ENCODE assay signal across 9 mouse cellular contexts in genomic region chr11:95144091-95144945, GRCm38 (mm10). TPM values are rescaled to one million over a fixed set of nuclear protein-coding genes. Genes with fewer than 3 reads are reported as not detected.
A peak's percentile ranks its signal among the peaks of the same experiment; 100 is the strongest.
DNase-seq lines count a peak whose midpoint lies in the region; ATAC-seq and TF ChIP-seq lines count a peak whose summit lies in the region.
"Had no signal": no experiment of that assay in that cellular context is flagged by ENCODE, and none has a peak within 500 bp of the region (broad histone marks: within the 10 kb centered on the region; RNA-seq: fewer than 3 reads in every experiment).

No protein-coding gene starts in this region.

- TF ChIP-seq CTCF in bone marrow macrophage, adult 2 months (IDR thresholded peaks at IDR 0.05; ENCODE audit: low read depth, low read length), result no peak

- no peak overlapping the region for H3K4me3 ChIP-seq in forebrain, embryonic 13.5 days
- no peak overlapping the region for H3K4me3 ChIP-seq in forebrain, embryonic 15.5 days
- H3K4me3 ChIP-seq in kidney, embryonic 16.5 days (ENCODE audit: low read length), result peak overlapping the region; percentile 49; the same call in 1 of the 2 replicates
- H3K4me3 ChIP-seq in bone marrow macrophage, adult 2 months (ENCODE audit: insufficient read depth, low read length), result peak overlapping the region; percentile 58; the same call in 1 of the 2 replicates
- H3K4me3 ChIP-seq in limb, embryonic 14.5 days (replicated peaks; ENCODE audit: low read length), result peak overlapping the region; percentile 40

- no peak overlapping the region for H3K27ac ChIP-seq in forebrain, embryonic 13.5 days
- no peak overlapping the region for H3K27ac ChIP-seq in forebrain, embryonic 15.5 days (replicated peaks)
- no peak overlapping the region for H3K27ac ChIP-seq in kidney, embryonic 16.5 days (ENCODE audit: low read length)
- H3K27ac ChIP-seq in bone marrow macrophage, adult 2 months (ENCODE audit: insufficient read depth, low read depth, low read length), result no peak overlapping the region
- H3K27ac ChIP-seq in limb, embryonic 14.5 days (replicated peaks; ENCODE audit: low read depth, low read length), result no peak overlapping the region

- DNase-seq in kidney, postnatal 4 days, result no peak
- DNase-seq in limb, embryonic 14.5 days (ENCODE audit: low spot score), result no peak
- DNase-seq in urinary bladder, postnatal 4 days (ENCODE audit: low spot score in 2 of 2), result no peak
- no peak for DNase-seq in thymus, postnatal 36 days
- DNase-seq: gastrocnemius, postnatal 14 days had no signal

- no peak overlapping the region for H3K9ac ChIP-seq in forebrain, embryonic 13.5 days
- no peak overlapping the region for H3K9ac ChIP-seq in forebrain, embryonic 15.5 days (replicated peaks)
- no peak overlapping the region for H3K9ac ChIP-seq in kidney, embryonic 16.5 days (replicated peaks; ENCODE audit: low read length)
- H3K9ac ChIP-seq in limb, embryonic 14.5 days (ENCODE audit: low read depth, low read length, severe bottlenecking), result no peak overlapping the region

- no peak for ATAC-seq in forebrain, embryonic 13.5 days
- no peak for ATAC-seq in forebrain, embryonic 15.5 days (replicated peaks)
- ATAC-seq in kidney, embryonic 16.5 days (ENCODE audit: low FRiP score, low TSS enrichment), result no peak
- ATAC-seq in limb, embryonic 14.5 days (ENCODE audit: low FRiP score, low read depth), result no peak

- H3K9me3 ChIP-seq in forebrain, embryonic 13.5 days (replicated peaks), result no peaks in the 10 kb centered on the region
- no peaks in the 10 kb centered on the region for H3K9me3 ChIP-seq in forebrain, embryonic 15.5 days
- H3K9me3 ChIP-seq in kidney, embryonic 16.5 days (ENCODE audit: low read length), result no peaks in the 10 kb centered on the region
- H3K9me3 ChIP-seq in limb, embryonic 14.5 days (ENCODE audit: control insufficient read depth, low read length), result no peaks in the 10 kb centered on the region

- peak overlapping the region; percentile 68 for H3K4me2 ChIP-seq in forebrain, embryonic 13.5 days
- H3K4me2 ChIP-seq in forebrain, embryonic 15.5 days (replicated peaks), result no peak overlapping the region
- H3K4me2 ChIP-seq in kidney, embryonic 16.5 days (replicated peaks; ENCODE audit: low read depth, low read length), result peak overlapping the region; percentile 75; the same call in 1 of the 2 replicates
- peak overlapping the region; percentile 77 for H3K4me2 ChIP-seq in limb, embryonic 14.5 days (replicated peaks; ENCODE audit: low read depth, low read length, severe bottlenecking)

- H3K36me3 ChIP-seq in forebrain, embryonic 13.5 days (ENCODE audit: poor library complexity, severe bottlenecking), result no peaks in the 10 kb centered on the region
- H3K36me3 ChIP-seq in forebrain, embryonic 15.5 days, result no peaks in the 10 kb centered on the region
- no peaks in the 10 kb centered on the region for H3K36me3 ChIP-seq in kidney, embryonic 16.5 days (ENCODE audit: insufficient read depth, low read length)
- H3K36me3 ChIP-seq in limb, embryonic 14.5 days (ENCODE audit: control insufficient read depth, insufficient read depth, low read length), result no peaks in the 10 kb centered on the region

- H3K4me1 ChIP-seq in forebrain, embryonic 13.5 days, result peaks cover 26% of the 10 kb centered on the region
- peaks cover 26% of the 10 kb centered on the region for H3K4me1 ChIP-seq in forebrain, embryonic 15.5 days
- peaks cover 24% of the 10 kb centered on the region for H3K4me1 ChIP-seq in kidney, embryonic 16.5 days (ENCODE audit: insufficient read depth, low read length)
- H3K4me1 ChIP-seq in bone marrow macrophage, adult 2 months (ENCODE audit: control insufficient read depth, insufficient read depth, low read length), result 0 out of 2 replicates have a peak, but pooled peaks cover 2% of the 10 kb centered on the region
- peaks cover 25% of the 10 kb centered on the region for H3K4me1 ChIP-seq in limb, embryonic 14.5 days (ENCODE audit: control insufficient read depth, insufficient read depth, low read length)

- TF ChIP-seq POLR2A in bone marrow macrophage, adult 2 months (IDR thresholded peaks at IDR 0.05; ENCODE audit: borderline replicate concordance, low read depth, low read length), result no peak
- no peak for TF ChIP-seq POLR2A in limb, embryonic 14.5 days (IDR thresholded peaks at IDR 0.05; ENCODE audit: borderline replicate concordance, extremely low read depth, insufficient read depth, insufficient read length)

- peaks cover 99% of the 10 kb centered on the region for H3K27me3 ChIP-seq in forebrain, embryonic 13.5 days
- peaks cover 99% of the 10 kb centered on the region for H3K27me3 ChIP-seq in forebrain, embryonic 15.5 days
- H3K27me3 ChIP-seq in kidney, embryonic 16.5 days (ENCODE audit: insufficient read depth, low read length), result peaks cover 100% of the 10 kb centered on the region
- H3K27me3 ChIP-seq in limb, embryonic 14.5 days (ENCODE audit: control insufficient read depth, insufficient read depth, low read length), result peaks cover 100% of the 10 kb centered on the region

- WGBS in forebrain, embryonic 13.5 days, result 4% methylated on average over 9 of the region's 9 CpGs
- WGBS in forebrain, embryonic 15.5 days, result 8% methylated on average over 9 of the region's 9 CpGs
- WGBS in kidney, embryonic 16.5 days, result 7% methylated on average over 9 of the region's 9 CpGs
- WGBS in limb, embryonic 14.5 days, result 12% methylated on average over 9 of the region's 9 CpGs

RNA-seq across cellular contexts. Expression of gene Dlx4, which starts 1.7 kb away (rescaled TPM):
- polyA plus RNA-seq in forebrain, embryonic 13.5 days (2015; fragmentation: Nextera tagmentation; extraction: Ambion mirVana), result not detected in 2 replicates
- polyA plus RNA-seq in forebrain, embryonic 15.5 days (2015; fragmentation: Nextera tagmentation; extraction: Ambion mirVana), result not detected in 2 replicates
- 0.08 TPM in 1 of 2 replicates, not detected in the other for polyA plus RNA-seq in kidney, embryonic 16.5 days (2015; fragmentation: Nextera tagmentation; extraction: Ambion mirVana)
- not detected in 2 replicates for polyA plus RNA-seq in bone marrow macrophage, adult 2 months (2012; ENCODE audit: insufficient read depth, insufficient read length, missing spikeins)
- 2.0 and 2.4 TPM in 2 replicates for polyA plus RNA-seq in limb, embryonic 14.5 days (2012; rRNA removed)
- polyA plus RNA-seq in limb, embryonic 14.5 days (2014; fragmentation: Nextera tagmentation; extraction: Ambion mirVana), result 3.3 and 3.4 TPM in 2 replicates

RNA-seq across cellular contexts. Expression of gene Dlx3, which starts 24.4 kb away (rescaled TPM):
- 0.19 TPM in 1 of 2 replicates, not detected in the other for polyA plus RNA-seq in forebrain, embryonic 13.5 days (2015; fragmentation: Nextera tagmentation; extraction: Ambion mirVana)
- not detected in 2 replicates for polyA plus RNA-seq in forebrain, embryonic 15.5 days (2015; fragmentation: Nextera tagmentation; extraction: Ambion mirVana)
- 1.1 TPM in 2 replicates for polyA plus RNA-seq in kidney, embryonic 16.5 days (2015; fragmentation: Nextera tagmentation; extraction: Ambion mirVana)
- not detected in 2 replicates for polyA plus RNA-seq in bone marrow macrophage, adult 2 months (2012; ENCODE audit: insufficient read depth, insufficient read length, missing spikeins)
- polyA plus RNA-seq in limb, embryonic 14.5 days (2012; rRNA removed), result 8.3 and 8.6 TPM in 2 replicates
- polyA plus RNA-seq in limb, embryonic 14.5 days (2014; fragmentation: Nextera tagmentation; extraction: Ambion mirVana), result 14.3 and 16.3 TPM in 2 replicates

Comparison
In these comparisons a context has a peak if more than half of its experiments do, and no peak if none do; other contexts are left out.
1. H3K4me3 ChIP-seq: peak in kidney, embryonic 16.5 days (single experiment), bone marrow macrophage, adult 2 months (single experiment) and limb, embryonic 14.5 days (single experiment); none in forebrain, embryonic 13.5 days (single experiment) and forebrain, embryonic 15.5 days (single experiment).